Mouse (Mus musculus) thymus, postnatal 25 days (tissue): Measurements from ENCODE around the gene Prpf18.
"Not testable (repeated sequence)": the region's sequence is repeated elsewhere in the genome, so short reads cannot be mapped to it uniquely, and the experiment has no call there.

Experiments
- DNase-seq: peaks from one replicate; pipeline ENCODE4 v3.0.0; 2022

Gene Prpf18

DNA sequence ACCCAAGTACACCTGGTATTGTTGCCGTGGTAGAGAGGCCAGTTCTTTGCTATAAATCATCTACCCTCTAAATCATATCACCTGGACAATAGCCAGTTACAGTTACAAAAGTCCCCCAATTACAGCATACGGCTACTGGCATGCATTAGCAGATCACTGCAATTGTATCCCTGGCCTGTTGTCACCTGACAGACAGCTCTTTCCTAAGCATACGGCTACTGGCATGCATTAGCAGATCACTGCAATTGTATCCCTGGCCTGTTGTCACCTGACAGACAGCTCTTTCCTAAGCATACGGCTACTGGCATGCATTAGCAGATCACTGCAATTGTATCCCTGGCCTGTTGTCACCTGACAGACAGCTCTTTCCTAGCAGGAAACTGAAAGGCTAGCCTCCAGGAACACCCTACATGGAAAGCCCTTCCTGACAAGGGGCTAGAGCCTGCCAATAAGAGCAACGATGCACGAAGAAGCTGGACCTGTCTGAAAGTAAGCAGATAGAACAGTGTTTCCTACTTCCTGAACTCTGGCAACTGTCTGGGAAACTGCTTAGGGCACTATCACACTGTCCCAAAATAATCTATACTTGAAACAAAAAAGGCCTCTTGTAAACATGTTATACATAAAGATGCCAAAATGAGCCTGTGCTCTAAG lies 37.5 kb downstream of the Prpf18 start:
- DNase-seq: not testable (repeated sequence)

DNA sequence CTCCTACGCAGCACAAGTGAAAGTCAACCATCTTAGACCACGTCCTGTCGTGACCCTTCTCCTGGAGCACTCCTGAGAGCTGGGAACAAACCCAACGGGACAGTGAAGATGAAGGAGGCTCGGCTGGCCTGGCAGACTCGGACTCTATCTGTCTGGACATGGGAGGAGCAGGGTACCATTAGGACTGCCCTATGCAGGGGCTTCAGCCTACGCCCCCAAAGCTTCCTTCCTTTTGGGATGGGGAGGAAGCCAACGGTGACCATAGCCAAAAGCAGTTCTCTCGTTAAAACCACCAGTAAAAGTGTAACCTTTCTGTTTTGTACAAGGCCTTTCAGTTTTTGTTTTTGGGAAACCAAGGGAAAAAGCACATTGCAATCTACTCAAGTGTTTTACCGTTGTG lies 40.2 kb downstream of the Prpf18 start:
- no peak for DNase-seq

DNA sequence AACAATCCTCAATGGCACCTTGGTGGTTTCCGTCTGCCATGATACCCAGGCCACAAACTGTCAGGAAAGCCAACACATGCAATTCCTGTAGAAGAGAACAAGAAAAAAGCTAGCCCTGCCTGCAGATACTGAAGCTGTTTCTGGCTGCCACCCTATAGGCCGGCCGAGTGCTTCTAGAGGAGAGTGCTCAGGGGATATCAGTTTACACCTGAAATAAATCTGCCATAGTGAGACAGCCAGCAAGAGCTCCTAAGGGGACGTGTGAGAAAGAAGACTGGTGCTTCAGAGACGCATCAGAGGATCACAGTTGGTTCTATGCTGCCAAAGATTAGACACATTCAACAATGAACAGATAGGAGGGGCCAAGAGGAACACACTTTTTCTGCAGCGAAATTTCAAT lies 40.6 kb downstream of the Prpf18 start:
- DNase-seq: no peak

DNA sequence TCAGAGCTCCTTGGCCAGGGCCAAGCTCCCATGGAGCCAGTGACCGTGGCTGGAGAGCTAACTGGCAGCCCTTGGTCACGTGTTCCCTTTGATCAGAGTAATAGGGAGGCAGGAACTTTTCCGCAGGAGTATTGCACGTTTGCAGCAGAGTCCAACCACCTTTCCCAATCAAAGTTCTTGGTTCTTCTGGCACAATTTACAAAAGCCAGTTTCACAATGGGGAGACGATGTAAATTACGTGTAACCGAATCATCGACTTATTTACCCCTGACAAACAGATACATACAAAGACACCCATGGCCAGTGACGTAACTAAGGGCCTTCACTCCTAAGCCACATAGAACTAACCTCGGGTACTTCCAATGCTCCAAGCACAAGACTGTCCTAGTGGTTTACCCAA lies 42.5 kb downstream of the Prpf18 start:
- DNase-seq: no peak

DNA sequence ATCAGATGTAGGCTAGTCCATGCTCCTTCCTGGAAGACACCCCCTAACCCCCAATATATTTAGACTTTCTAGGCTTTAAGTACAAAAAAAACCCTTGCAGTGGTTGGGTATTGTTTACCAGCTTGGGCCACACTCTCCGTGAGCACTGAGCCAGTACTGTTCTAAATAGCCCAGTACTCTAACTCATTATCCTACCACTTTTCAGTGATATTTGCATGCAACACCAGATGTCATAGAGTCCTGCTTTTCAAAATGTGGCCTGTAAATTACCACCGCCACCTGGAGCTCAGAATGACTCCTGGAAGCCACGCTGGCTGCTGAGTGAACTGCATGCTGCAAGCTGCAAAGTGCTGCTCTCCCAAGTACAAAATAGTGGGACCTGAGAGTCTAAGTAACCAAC lies 43.7 kb downstream of the Prpf18 start:
- no peak for DNase-seq

DNA sequence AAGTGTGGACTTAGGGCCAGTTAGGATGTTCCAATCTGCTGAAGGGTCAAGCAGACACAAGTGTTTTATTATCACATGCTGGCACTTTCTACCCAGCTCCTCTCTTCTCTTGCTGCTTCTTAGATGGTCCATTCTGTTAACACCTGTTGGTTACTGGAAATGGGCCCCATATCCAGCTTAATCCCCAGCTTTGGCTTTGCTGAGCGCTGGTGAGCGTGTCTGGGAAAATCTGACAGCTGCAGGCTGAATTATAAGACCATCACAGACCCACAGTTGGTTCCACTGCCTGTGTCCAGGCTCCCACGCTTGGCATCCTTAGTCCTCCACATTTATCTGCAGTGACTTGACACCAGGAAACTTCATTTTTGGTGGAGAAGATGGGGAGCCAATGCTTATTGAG lies 45.4 kb downstream of the Prpf18 start:
- no peak for DNase-seq

DNA sequence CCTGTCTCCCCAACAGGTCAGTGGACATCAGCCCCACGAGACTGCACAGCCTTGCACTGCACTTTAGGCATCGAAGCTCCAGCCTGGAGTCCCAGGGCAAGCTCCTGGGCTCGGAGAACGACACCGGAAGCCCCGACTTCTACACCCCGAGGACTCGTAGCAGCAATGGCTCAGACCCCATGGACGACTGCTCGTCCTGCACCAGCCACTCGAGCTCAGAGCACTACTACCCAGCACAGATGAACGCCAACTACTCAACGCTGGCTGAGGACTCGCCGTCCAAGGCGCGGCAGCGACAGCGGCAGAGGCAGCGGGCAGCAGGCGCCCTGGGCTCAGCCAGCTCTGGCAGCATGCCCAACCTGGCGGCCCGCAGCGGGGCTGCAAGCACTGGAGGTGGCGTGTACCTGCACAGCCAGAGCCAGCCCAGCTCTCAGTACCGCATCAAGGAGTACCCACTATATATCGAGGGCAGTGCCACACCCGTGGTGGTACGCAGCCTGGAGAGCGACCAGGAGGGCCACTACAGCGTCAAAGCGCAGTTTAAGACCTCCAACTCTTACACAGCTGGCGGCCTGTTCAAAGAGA lies 48.5 kb downstream of the Prpf18 start:
- no peak for DNase-seq

DNA sequence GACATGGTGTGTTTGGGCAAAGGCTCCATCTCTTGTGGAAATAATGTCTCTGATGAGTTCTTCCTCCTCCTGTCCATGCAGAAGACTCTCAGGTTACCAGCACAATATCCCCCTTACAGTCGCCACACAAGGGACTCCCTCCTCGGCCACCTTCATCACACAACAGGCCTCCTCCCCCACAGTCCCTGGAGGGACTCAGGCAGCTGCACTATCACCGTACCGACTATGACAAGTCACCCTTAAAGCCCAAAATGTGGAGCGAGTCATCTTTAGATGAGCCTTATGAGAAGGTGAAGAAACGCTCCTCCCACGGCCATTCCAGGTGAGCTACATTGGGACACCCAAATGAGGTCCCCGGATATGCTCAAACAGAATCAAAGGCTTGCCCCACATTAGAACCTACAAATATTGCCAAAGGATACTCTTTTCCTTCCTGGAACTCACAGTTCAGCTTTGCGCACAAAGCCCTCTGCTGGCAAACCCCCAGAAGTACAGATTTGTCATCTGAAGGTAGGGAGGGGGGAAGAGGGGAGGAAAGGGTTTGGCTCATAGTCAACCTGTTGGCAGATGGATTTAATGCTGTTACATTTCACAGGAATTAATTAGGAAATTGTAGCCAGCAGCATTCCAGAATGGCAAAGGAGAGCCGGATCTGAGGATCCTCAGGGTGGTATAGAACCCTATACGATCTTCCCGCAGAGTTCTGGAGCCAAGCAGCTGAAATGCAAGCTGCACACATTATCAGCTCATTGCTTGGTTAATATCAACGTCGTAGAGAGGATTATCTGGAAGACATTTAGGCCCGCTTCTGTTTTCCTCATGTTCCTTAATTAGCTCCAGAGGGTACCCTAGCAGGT lies 50.7 kb downstream of the Prpf18 start:
- peak; percentile 51 for DNase-seq

DNA sequence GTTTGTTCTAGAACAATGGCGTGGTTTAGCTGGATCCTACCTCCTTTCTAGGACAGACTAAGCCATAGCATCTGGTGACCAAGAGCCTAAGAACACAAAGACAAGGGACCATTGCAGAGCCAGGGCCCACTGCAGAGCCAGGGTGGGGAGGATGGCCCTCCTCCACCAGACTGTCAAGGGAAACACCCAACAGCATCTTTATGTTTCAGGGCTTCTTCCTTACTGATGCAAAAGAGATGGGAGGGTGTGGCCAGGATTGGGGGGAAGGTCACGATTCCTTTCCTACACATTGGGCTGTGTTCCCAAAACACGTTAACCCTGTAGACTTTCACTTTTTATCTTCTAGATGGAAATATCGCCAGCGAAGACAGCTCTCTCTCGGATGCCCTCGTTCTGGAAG lies 54.9 kb downstream of the Prpf18 start:
- DNase-seq: no peak

DNA sequence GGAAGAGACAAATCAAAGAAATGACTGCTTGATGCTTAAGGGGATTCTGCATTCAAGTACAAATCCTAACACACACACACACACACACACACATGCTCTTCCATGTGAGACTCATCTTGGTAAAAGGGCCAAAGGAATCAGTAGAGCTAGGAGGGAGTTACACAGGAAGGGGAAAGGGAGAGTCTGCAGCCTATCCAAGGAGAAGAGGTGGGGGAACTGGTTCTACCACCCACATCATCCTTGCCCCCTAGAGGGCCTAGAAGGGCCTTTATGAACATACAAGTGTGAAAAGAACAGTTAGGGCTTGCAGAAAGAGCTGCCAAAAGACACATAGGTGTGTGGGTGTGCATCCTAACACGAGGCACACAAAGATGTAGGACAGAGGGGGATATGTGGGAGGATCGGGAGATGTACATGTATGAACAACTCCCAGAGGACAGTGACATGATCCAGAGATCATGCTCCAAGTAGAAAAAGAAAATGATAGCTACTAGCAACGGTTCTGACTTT lies 58.0 kb downstream of the Prpf18 start:
- no peak for DNase-seq

DNA sequence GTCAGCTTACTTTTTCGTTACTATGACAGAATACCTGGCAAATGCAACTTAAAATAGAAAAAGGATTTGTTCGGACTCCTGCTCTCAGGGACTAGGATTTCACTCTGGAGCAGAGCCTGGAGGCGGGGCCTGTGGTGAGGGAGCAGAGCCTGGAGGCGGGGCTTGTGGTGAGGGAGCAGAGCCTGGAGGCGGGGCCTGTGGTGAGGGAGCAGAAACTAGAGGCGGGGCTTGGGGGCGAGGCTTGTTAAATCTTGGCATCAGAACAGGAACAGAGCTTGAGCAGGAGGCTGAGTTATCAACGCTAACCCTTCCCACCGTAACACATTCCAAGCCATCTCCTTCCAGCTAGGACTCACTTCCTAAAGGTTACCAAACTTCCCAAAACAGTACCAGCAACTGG lies 58.5 kb downstream of the Prpf18 start:
- peak; percentile 37 for DNase-seq

DNA sequence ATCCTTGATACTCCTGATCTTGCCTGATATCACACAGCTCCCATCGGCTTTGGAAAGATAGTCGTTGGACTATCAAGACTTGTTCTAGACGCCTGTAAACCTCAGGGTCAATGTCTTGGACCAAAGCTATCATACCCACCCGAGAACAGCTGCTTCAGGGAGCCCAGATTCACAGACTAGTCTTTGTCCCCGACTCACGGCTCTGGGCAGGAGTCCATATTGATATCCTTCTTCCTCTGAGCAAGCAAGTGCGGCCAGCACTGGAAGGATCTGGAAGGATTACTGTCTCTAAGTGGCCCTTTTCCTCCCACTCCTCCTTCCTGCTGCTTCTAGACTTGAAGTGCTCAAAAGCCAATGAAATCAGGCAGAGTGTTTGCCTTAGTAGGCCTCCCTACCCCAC lies 59.2 kb downstream of the Prpf18 start:
- DNase-seq: no peak

DNA sequence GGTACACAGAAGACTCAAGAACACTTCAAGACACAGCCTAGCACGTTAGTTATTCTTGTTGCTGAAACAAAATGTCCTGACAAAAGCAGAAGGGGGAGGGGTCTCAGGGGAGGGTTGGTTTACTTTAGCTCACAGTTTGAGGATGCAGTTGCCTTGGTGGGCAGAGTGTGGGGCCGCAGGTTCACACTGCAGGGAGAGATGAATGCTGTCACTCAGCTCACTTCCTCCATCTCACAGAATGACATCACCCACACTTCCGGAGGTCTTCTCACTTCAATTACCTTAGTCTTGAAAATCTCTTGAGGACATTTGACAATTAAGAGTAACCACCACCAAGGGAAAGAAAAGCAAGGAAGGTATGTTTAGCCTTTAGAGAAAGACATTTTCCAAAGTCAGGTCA lies 60.3 kb downstream of the Prpf18 start:
- no peak for DNase-seq

DNA sequence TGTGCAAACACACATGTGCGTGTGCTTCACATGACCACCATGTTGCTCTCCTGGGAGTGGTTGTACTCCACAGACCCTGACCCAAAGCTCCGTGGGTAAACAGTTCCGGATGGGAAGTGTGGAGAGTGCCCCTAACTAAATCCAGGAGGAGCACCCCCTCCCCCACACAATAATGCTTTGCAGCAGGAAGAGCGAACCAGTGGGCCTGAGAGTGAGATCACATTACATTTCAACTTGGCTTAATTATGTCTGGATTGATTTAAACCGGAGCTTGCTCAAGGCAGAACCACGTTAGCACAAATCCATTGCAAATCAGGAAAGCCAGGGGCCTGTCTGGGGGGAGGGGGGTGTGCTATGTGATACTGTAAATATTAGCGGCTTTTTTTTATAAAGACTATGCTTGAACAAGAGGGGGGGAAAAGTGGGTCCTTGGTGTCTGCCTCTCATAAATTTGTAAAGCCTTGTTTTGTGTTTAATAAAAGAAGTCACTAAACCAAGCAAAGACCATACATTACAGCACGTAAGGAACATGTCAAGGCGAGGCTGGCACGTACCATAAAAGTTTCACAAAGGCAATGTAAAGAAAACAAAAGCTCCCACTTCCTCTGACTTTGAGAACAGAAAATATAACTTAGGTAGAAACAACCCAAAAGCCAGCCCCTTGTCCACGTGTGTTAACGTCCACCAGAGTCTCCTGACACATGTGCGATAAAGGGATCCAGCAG lies 64.1 kb downstream of the Prpf18 start:
- DNase-seq: no peak

DNA sequence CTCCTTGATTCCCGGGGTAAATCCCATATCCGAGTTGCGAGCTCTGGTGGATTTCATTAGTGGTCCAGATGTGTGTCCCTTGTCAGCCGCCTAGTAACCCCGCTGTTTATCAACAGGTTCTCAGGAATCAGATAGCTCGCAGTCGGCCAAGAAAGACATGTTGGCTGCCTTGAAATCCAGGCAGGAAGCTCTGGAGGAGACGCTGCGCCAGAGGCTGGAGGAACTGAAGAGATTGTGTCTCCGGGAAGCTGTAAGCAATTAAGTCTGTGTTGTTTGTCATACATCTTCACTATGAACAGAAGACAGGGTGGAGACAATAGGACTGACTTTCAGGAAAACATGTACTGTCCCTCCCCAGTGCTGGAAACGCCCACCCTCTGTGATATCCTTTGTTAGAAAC lies 65.7 kb downstream of the Prpf18 start:
- DNase-seq: no peak

DNA sequence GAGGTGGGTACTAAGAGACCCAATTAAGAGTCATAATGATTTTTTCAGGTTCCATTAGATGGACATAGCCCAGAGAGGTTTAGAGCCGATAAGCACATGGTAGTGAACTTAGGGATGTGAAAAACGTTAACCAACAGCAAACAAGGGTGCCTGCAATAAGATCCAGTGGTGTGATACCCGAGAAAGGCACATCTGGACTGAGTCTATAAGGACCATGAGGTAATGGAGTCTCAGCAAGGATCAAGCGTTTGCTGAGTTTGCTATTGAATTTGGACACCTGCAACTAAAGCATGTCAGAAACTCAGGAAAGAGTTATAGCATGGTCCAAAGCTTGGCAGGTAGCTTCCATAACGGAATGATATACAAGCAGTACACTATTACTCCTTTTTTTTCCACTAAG lies 67.7 kb downstream of the Prpf18 start:
- DNase-seq: no peak

DNA sequence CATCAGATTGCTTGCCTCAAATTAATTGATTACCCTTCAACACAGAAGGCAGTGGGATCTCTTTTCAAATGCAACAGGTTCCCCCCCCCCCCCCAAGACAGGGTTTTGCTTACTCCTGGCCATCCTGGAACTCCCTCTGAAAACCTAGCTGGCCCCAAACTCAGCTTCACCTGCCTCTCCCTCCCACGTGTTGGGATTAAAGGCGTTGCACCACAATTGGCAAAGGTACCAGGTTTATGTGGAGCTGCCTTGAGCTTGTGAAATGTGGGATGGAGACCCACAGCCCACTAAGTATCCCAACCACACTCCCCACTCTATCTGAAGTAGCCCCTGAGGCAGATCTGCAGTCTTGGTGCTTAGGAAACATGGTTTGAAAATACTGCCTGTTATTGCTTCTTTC lies 69.0 kb downstream of the Prpf18 start:
- DNase-seq: no peak

DNA sequence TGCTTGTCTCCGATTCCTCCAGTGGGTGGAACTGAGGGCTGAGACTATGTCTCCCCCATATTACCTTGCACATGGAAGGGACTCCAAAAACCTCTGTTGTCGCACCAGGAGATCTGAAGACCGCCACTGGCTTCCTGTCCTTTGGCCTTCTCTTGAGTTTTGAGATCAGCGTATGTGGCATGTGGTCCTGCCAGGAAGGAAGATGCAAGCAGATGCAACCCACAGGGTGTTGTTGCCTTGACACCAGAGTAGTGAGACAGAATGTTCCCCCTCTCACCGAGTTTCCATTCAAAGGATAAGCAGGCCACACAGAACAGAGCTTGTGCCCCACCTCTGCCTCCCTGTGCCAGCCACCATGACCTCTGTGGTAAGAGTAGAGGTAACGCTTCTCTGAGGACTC lies 71.2 kb downstream of the Prpf18 start:
- peak; percentile 33 for DNase-seq

DNA sequence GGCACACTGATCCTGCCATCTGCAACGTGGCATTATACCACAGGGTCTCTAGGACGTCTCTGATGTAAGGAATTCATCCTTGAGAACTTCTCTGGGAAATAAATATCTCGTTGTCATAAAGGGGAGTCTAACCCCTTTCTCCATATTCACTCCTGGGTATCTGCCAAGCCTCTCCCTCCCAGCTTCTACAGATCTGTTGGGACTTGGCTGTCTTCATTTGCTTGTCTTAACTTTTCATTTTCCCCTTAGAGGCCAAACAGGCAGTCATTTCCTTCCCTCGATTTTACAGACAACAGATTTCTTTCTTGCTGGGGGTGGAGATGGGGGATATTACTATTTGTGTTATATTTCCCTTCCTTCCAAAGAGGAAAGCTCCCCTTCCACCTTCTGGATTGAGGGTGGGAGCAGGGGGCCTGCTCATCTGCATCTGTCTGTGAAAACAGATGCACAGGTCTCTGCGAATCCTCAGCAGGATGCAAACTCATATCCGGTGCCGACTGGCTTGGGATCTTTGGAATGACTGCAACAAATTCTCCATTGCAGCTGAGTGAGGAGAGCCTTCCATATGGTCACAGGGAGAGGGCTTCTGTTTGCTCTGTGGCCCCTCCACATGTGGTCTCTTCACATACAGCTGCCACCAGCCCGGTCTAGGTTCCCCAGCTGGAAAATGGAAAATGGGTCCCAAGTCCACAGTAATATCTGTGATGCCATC lies 72.4 kb downstream of the Prpf18 start:
- no peak for DNase-seq

DNA sequence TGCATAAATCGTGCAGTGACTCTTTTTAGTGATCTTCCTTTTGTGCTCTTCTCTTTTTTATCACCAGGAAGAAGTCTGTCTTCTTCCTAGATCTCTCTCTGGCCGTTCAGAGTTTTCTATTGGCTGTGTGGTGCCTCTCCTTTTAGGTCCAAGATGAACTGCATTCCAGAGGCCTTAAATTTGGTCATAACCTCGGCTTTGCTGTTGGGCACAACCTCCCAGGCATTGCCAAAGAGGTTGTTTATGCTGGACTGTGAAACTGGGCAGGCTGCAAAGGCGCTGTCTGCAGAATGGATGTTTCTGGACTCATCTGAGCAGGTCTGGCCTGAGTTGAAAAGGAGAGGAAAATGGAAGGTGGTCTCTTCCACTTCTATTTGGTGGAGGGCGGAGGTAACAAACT lies 73.6 kb downstream of the Prpf18 start:
- no peak for DNase-seq

DNA sequence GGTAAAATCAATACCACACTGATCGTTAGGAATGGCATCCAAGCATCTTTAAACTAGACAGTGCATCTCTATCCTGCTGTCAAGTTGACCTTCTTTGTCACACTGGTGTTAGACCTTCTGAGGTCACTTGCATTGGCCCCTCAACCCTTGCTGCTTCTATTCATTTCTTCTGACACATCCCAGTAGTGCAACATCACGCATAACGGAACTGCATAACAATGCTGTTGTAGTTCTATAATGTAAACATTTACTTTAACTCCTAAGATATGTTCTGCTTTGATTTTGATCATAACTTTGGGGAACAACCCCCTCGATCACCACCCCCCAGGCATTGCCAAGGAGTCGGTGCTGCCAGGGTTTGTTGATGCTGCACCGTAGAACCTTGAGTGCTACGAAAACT lies 75.9 kb downstream of the Prpf18 start:
- DNase-seq: no peak

DNA sequence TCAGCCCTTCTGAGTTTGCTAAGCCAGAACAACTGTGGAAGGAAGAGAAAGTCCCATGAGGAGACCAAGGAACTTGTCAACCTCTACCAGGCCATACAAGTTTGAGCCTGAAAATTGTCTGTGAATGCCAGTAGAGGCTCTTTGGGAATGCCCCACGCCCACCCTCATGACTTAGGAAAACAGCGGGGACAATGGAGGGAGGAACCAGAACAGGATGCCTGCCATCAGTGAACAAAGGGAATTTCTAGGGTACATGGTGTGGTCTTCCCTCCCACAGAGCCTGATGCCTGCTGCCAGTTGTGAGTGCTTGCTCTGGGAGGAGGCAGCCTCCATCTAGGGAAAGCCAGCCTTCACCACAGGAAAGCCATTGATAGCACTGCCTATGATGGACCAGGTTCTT lies 76.8 kb downstream of the Prpf18 start:
- DNase-seq: no peak

DNA sequence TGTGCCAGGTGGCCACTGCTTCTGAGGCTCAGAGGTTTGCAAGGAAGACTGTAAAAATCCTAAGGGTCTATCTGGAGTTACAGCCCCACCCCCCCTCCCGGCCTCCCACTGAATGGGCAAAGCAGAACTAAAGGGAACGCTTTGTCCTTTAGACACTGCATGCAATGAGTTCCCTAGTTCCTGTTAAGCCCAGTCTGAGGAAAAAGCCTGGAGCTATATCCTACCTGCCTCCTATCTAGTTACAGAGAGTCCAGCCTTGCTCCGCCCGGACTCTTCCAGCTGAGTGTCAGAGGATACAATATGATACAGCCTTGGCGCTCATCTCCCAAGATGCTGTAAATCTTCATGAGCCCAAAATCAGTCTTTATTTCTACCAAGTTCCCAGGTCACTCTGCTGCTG lies 77.7 kb downstream of the Prpf18 start:
- no peak for DNase-seq
